In the genomic region with DNA sequence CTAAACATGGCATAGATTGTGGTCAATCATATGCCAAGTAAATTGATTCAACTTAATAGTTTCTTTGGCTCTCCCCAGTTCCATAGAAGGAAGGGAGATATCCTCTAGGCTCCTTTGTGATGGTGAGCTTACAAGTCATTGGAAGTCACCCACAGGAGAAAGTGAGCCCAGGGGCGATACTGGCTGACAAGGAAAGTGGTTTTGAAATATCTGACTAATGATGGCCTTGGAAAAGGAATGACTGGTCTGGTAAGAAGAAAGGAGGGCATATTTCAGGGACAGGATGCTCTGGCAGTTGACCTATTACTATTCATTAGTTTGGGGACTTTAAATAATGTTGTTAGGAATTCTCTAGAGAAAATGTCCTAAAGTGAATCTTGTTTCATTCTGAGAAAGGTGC, we compare ENCODE assay signal across 14 mouse cellular contexts.
"Had no signal": no experiment of that assay in that cellular context is flagged by ENCODE, and none has a peak within 500 bp of the region (broad histone marks: within the 10 kb centered on the region; RNA-seq: fewer than 3 reads in every experiment).

No protein-coding gene starts in this region.

- DNase-seq: gastrocnemius, adult 2 months; gastrocnemius, postnatal 10 days; gastrocnemius, postnatal 25 days; heart, adult 18-20 months; heart, postnatal 10 days; heart, postnatal 4 days; kidney, adult 18-20 months; kidney, adult 8-10 months; kidney, postnatal 10 days; kidney, postnatal 25 days; kidney, postnatal 4 days; liver; liver, embryonic 13.5 days; liver, postnatal 0 days had no signal
